Mouse (Mus musculus) C2C12 (cell line): Measurements from ENCODE around the gene Hoxd11. TPM values are rescaled to one million over a fixed set of nuclear protein-coding genes. Genes with fewer than 3 reads are reported as not detected.

Experiments
- H3K27me3 ChIP-seq: one replicate; pipeline ENCODE4 v1.6.1; 2011; ENCODE audit not compliant: control insufficient read depth, insufficient read depth, insufficient read length
- H3K36me3 ChIP-seq: one replicate; pipeline ENCODE4 v1.6.1; 2011; ENCODE audit not compliant: control insufficient read depth, insufficient read depth
- H3K4me3 ChIP-seq: one replicate; pipeline ENCODE4 v1.5.1; 2011; ENCODE audit warnings: mild to moderate bottlenecking, control low read depth; ENCODE audit not compliant: poor library complexity, insufficient read depth, severe bottlenecking
- H3K79me2 ChIP-seq: one replicate; pipeline ENCODE4 v1.6.1; 2011; ENCODE audit not compliant: control insufficient read depth, insufficient read depth
- H3K79me3 ChIP-seq: one replicate; pipeline ENCODE4 v1.6.1; 2011; ENCODE audit warnings: low read depth, control low read depth
- H3ac ChIP-seq: one replicate; pipeline ENCODE3; 2011; ENCODE audit warnings: low read depth; ENCODE audit not compliant: control insufficient read depth, insufficient read length
- CEBPB ChIP-seq: IDR thresholded peaks from one replicate; pipeline ENCODE4 v1.6.1; 2011; ENCODE audit warnings: low read depth, mild to moderate bottlenecking, control low read depth, moderate library complexity
- CTCF ChIP-seq: IDR thresholded peaks from one replicate; pipeline ENCODE4 v1.5.1; 2011; ENCODE audit not compliant: control insufficient read depth, insufficient read depth, insufficient read length
- FOSL1 ChIP-seq: IDR thresholded peaks from one replicate; pipeline ENCODE4 v1.8.0; 2011; ENCODE audit warnings: mild to moderate bottlenecking, low read length; ENCODE audit not compliant: poor library complexity, insufficient read depth, severe bottlenecking
- MAX ChIP-seq: IDR thresholded peaks from one replicate; pipeline ENCODE4 v1.6.1; 2011; ENCODE audit warnings: mild to moderate bottlenecking, control low read depth
- MYOD1 ChIP-seq: IDR thresholded peaks from one replicate; pipeline ENCODE4 v1.6.1; 2011; ENCODE audit warnings: low read depth; ENCODE audit not compliant: control insufficient read depth, insufficient read length
- MYOG ChIP-seq: IDR thresholded peaks from one replicate; pipeline ENCODE4 v1.6.1; 2011; ENCODE audit not compliant: control insufficient read depth, insufficient read length; ENCODE audit errors: extremely low read depth
- USF1 ChIP-seq: IDR thresholded peaks from one replicate; pipeline ENCODE4 v1.6.1; 2011; ENCODE audit warnings: low read depth, mild to moderate bottlenecking, control low read depth, moderate library complexity
- polyA plus RNA-seq: library from polyadenylated mRNA; unstranded; fragments of >200 nt; fragmentation: generic; extraction: Trizol; gene quantifications from one replicate; pipeline ENCODE4 v1.2.1, GENCODE M21; 2012; ENCODE audit warnings: missing spikeins

The Hoxd11 gene
- polyA plus RNA-seq, 1 experiment = not detected

DNA sequence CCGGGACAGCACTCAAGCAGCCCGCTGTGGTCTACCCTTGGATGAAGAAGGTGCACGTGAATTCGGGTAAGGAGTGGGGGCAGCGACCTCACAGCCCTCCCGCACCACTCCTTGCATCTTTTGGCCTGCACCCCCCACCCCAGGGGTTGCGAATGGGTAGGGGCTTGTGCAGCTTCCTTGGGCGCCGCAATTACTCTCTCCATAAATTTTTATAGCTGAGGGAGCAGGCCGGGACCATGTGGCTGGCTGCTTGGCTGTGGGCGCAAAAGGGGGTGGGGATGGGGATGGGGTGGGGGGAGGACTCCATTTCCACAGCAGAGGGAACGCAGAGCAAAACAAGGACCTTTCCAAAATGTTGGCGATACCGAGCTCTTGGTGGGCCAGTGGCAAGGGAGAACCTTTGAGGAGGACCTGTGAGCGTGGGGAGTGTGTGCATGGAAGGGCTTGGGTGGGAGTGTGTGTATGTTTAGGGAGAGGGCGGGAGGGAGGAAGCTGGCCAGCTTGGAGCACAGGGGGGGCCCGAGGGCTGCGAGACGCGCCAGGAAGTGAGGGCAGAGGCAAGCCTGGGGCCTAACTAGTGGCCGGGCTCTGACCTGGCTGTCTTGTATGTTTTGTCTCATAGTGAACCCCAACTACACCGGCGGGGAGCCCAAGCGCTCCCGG lies 48.4 kb downstream of the Hoxd11 start:
- Histone ChIP-seq H3K4me3 (no peak overlapping the region), H3K79me2 (no peaks in the 10 kb centered on the region), H3K79me3 (no peaks in the 10 kb centered on the region), H3K36me3 (no peaks in the 10 kb centered on the region), H3ac (no peak overlapping the region), H3K27me3 (peaks cover 73% of the 10 kb centered on the region)
- TF ChIP-seq FOSL1 (no peak), USF1 (no peak), CTCF (no peak), MAX (no peak), MYOD1 (no peak), MYOG (no peak), CEBPB (no peak)

DNA sequence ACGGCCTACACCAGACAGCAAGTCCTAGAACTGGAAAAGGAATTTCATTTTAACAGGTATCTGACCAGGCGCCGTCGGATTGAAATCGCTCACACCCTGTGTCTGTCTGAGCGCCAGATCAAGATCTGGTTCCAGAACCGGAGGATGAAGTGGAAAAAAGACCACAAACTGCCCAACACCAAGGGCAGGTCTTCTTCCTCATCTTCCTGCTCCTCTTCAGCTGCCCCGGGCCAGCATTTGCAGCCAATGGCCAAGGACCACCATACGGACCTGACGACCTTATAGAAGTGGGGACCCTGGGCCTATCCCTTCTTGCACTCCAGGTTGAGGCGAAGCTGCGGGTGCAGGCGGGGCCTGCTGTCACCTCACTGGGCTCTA lies 48.9 kb downstream of the Hoxd11 start:
- no peak overlapping the region for H3ac ChIP-seq
- no peak for TF ChIP-seq FOSL1
- no peak for TF ChIP-seq MYOD1
- no peak for TF ChIP-seq MAX
- no peak for TF ChIP-seq USF1
- TF ChIP-seq CEBPB = no peak
- no peak for TF ChIP-seq CTCF
- TF ChIP-seq MYOG = no peak
- peaks cover 72% of the 10 kb centered on the region for H3K27me3 ChIP-seq
- H3K4me3 ChIP-seq = no peak overlapping the region
- no peaks in the 10 kb centered on the region for H3K79me3 ChIP-seq
- H3K36me3 ChIP-seq = no peaks in the 10 kb centered on the region
- no peaks in the 10 kb centered on the region for H3K79me2 ChIP-seq

DNA sequence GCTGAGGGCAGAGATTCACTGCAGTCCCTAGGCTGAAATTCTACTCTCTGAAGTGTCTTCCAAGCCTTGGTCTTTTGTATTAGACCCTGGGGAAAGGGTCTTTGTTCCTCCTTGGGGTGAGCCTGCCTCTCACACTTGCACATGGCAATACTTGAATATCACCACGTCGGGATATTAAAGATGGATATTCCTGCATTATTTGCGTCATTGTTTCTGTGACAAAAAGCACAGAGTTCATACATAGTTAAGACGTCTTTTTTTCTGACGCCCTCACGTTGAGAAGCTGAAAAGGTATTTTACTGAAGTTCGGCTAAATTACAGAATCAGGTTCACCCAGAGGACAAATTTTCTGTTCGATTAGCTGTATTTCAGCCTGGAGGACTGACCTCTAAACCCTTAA lies 51.0 kb downstream of the Hoxd11 start:
- Histone ChIP-seq H3K79me3 (no peaks in the 10 kb centered on the region), H3K36me3 (no peaks in the 10 kb centered on the region), H3K27me3 (peaks cover 74% of the 10 kb centered on the region), H3ac (no peak overlapping the region), H3K79me2 (no peaks in the 10 kb centered on the region), H3K4me3 (no peak overlapping the region)
- TF ChIP-seq MAX (no peak), USF1 (no peak), FOSL1 (no peak), CEBPB (no peak), CTCF (no peak), MYOD1 (no peak), MYOG (no peak)

DNA sequence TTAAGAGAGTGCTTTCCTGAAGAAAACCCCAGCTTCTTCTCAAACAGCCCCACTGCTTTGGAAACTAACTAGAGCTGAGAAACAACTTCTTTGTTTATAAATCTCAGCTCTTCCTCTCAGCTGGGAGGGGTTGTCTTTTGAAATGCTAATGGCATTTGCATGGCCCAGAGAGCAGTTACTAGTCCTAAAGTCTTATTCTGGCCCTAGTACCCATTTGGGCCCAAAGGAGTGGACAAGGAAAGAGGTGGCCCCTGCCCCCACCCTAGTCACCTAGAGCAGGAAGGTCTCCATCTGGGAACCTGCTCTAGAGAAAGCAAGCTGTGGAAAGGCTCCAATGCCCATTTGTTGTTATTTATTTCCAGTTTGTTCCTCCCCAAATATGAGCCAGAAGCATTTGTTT lies 51.7 kb downstream of the Hoxd11 start:
- Histone ChIP-seq H3K27me3 (peaks cover 74% of the 10 kb centered on the region), H3K36me3 (no peaks in the 10 kb centered on the region), H3K4me3 (no peak overlapping the region), H3K79me3 (no peaks in the 10 kb centered on the region), H3K79me2 (no peaks in the 10 kb centered on the region), H3ac (no peak overlapping the region)
- no peak for TF ChIP-seq MYOD1
- TF ChIP-seq CEBPB = no peak
- no peak for TF ChIP-seq FOSL1
- TF ChIP-seq MAX = no peak
- TF ChIP-seq MYOG = no peak
- TF ChIP-seq CTCF = no peak
- TF ChIP-seq USF1 = no peak

DNA sequence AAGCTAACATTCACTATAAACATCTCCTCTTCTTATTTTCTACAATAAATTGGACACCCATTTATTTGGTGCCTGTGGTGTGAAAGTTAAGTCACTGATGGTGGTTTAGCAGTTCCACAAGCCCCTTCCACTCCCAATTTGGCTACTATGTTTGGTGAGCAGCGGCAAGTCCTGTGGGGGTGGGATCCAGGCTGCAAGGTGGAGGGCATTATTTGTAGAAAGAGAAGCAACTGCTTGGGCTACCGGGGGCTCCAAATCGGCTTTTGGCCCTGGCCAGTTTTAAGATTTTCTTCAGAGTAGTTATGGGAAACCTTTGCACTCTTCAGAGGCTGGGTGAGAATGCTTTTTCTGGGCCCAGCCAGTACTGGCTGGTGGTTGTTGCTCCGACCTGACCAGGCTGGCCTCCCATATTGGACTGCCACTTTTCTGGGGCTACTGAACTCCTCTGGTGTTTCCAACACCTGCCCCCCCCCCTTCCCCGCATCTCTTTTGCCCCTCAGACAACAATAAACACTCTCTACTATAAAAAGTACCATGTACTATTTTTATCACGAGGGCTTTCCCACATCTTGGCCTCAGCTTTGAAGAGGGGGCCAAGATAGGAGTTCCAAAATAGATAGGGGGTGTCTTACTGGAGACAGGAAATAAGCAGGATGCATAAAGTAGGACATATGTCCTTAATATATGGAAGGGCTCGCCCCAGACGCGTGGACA lies 52.6 kb downstream of the Hoxd11 start:
- H3K4me3 ChIP-seq = no peak overlapping the region
- H3ac ChIP-seq = no peak overlapping the region
- TF ChIP-seq MAX (no peak), CEBPB (no peak), FOSL1 (no peak), MYOG (no peak), MYOD1 (no peak), CTCF (no peak), USF1 (no peak)
- peaks cover 74% of the 10 kb centered on the region for H3K27me3 ChIP-seq
- no peaks in the 10 kb centered on the region for H3K79me2 ChIP-seq
- H3K79me3 ChIP-seq = no peaks in the 10 kb centered on the region
- no peaks in the 10 kb centered on the region for H3K36me3 ChIP-seq
